Mouse (Mus musculus) G1E (cell line): ENCODE results near the gene Selenbp1. TPM values are rescaled to one million over a fixed set of nuclear protein-coding genes. Genes with fewer than 3 reads are reported as not detected.

Source experiments
- ATAC-seq: 2 replicates; pipeline ENCODE4 v1.8.0; 2016; ENCODE audit warnings: mild to moderate bottlenecking; ENCODE audit not compliant: insufficient number of reproducible peaks, poor library complexity, low FRiP score, severe bottlenecking; ENCODE audit errors: extremely low read depth
- DNase-seq: peaks from one replicate; pipeline ENCODE4 v3.0.0; 2012; ENCODE audit warnings: low spot score
- H3K27me3 ChIP-seq: 2 replicates; pipeline ENCODE4 v1.6.1; 2012; ENCODE audit warnings: mild to moderate bottlenecking, low read length, inconsistent platforms; ENCODE audit not compliant: insufficient read depth
- H3K36me3 ChIP-seq: replicated peaks from 2 replicates; pipeline ENCODE3; 2012; ENCODE audit warnings: mild to moderate bottlenecking, inconsistent platforms
- H3K4me1 ChIP-seq: 2 replicates; pipeline ENCODE4 v1.6.1; 2012; ENCODE audit warnings: low read depth, low read length, inconsistent platforms, mixed read lengths; ENCODE audit not compliant: insufficient read depth
- H3K4me3 ChIP-seq: 2 replicates; pipeline ENCODE4 v1.5.1; 2012; ENCODE audit warnings: low read depth, mild to moderate bottlenecking, inconsistent platforms, low read length, moderate library complexity, mixed read lengths
- H3K9me3 ChIP-seq: replicated peaks from 2 replicates; pipeline ENCODE4 v1.6.1; 2012; ENCODE audit warnings: inconsistent platforms
- CTCF ChIP-seq: IDR thresholded peaks from 2 replicates; pipeline ENCODE4 v1.5.1; 2012; ENCODE audit warnings: low read depth, low read length, inconsistent platforms, mixed read lengths
- GATA1 ChIP-seq: IDR thresholded peaks from 2 replicates; pipeline ENCODE4 v1.6.1; 2012; ENCODE audit warnings: borderline replicate concordance, low read length, inconsistent platforms, mixed read lengths
- GATA2 ChIP-seq: IDR thresholded peaks from 2 replicates; pipeline ENCODE4 v1.6.1; 2012; ENCODE audit warnings: low read depth, low read length, inconsistent platforms, borderline replicate concordance
- POLR2AphosphoS5 ChIP-seq: IDR thresholded peaks from 2 replicates; pipeline ENCODE4 v1.6.1; 2012; ENCODE audit warnings: low read depth, low read length, inconsistent platforms; ENCODE audit not compliant: insufficient replicate concordance
- TAL1 ChIP-seq: conservative IDR thresholded peaks from 2 replicates; pipeline ENCODE4 v1.6.1; 2012; ENCODE audit warnings: low read depth, low read length, inconsistent platforms, mixed read lengths
- polyA plus RNA-seq: library from polyadenylated mRNA; stranded (reverse); fragments of >175 nt; gene quantifications from 2 replicates; pipeline ENCODE4 v1.2.3, GENCODE M21; 2012
- total RNA-seq, 2 experiments: library from RNA; stranded (forward) in 1 of 2; stranded (reverse) in 1 of 2; fragments of 200-1000 nt in 1 of 2; fragments of >200 nt in 1 of 2; fragmentation: Nextera tagmentation in 1 of 2; gene quantifications; 2 replicates each; pipeline ENCODE4 v1.2.3; 2014 to 2017

The Selenbp1 gene
- total and polyA plus RNA-seq, 3 experiments: 119 to 367 (median 133) TPM

DNA sequence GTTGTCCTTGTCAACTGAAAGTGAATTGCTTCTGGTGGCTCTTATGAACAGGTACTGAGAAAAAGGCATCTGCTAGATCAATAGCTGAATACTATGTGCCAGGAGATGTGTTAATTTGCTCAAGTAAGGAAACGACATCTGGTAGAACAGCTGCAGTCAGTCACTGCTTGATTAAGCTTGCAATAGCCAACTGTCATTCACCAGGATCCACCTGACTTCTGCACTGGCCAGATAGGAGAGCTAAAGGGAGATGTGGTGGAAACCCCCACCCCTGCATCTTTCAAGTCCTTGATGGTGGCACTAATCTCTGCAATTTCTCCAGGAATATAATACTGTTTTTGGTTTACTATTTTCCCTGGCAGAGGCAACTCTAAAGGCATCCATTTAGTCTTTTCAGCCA is 26.4 kb upstream of the Selenbp1 start:
- H3K4me1 ChIP-seq: peaks cover 57% of the 10 kb centered on the region
- no peak for DNase-seq
- no peak overlapping the region for H3K4me3 ChIP-seq
- H3K9me3 ChIP-seq: no peaks in the 10 kb centered on the region
- ATAC-seq: peak; percentile 83
- TF ChIP-seq GATA2: no peak
- peak; percentile 88 for TF ChIP-seq TAL1
- TF ChIP-seq POLR2AphosphoS5: no peak
- TF ChIP-seq CTCF: no peak
- H3K27me3 ChIP-seq: no peaks in the 10 kb centered on the region
- H3K36me3 ChIP-seq: no peaks in the 10 kb centered on the region

DNA sequence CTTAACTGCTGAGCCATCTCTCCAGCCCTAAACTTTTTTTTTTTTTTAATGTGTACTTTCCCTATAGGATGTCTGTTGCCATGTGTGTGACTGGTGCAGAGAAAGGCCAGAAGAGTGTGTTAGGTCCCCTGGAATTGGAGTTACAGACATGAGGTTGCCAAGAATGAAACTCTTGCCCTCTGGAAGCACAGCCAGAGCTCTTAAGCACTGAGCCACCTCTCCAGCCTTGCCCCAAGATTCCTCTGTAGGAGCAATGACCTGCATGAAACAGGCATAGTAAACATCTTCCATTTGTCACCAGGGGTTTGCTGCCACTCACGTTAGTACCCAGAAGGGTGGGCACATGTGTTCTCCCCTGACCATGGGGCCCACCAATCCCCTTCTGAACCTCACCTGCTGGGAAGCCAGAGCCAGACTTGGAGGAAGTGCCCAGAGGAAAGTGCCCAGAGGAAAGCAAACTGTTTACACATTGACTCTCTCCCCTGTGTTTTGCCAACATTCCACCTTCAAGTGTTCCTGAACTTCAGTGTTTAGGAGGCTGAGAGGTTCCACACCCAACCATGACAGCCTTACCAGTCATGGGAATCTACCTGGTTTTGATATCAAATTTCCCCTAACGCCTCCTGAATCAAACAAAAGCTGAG is 21.7 kb upstream of the Selenbp1 start:
- H3K36me3 ChIP-seq: no peaks in the 10 kb centered on the region
- ATAC-seq (no peak), DNase-seq (no peak)
- peaks cover 34% of the 10 kb centered on the region for H3K4me1 ChIP-seq
- no peak for TF ChIP-seq POLR2AphosphoS5
- no peak for TF ChIP-seq GATA1
- TF ChIP-seq TAL1: no peak
- no peak for TF ChIP-seq CTCF
- TF ChIP-seq GATA2: no peak
- no peaks in the 10 kb centered on the region for H3K9me3 ChIP-seq
- H3K27me3 ChIP-seq: no peaks in the 10 kb centered on the region
- H3K4me3 ChIP-seq: no peak overlapping the region

- no peak for DNase-seq
- ATAC-seq: no peak
- TF ChIP-seq GATA1 (no peak), POLR2AphosphoS5 (no peak), TAL1 (no peak), CTCF (no peak), GATA2 (no peak)
Measured at GRCm38 (mm10) chr3:94913801-94914200, 19.1 kb upstream of the Selenbp1 start.

GRCm38 (mm10) chr3:94915903-94916741 is 16.7 kb upstream of the Selenbp1 start:
- ATAC-seq (no peak), DNase-seq (no peak)
- Histone ChIP-seq H3K27me3 (no peaks in the 10 kb centered on the region), H3K4me3 (peak overlapping the region; percentile 3; the same call in 1 of the 2 replicates), H3K36me3 (no peaks in the 10 kb centered on the region), H3K4me1 (peaks cover 56% of the 10 kb centered on the region), H3K9me3 (no peaks in the 10 kb centered on the region)
- TF ChIP-seq GATA1 (no peak), CTCF (no peak), TAL1 (peak; percentile 32; the same call in 1 of the 2 replicates), GATA2 (no peak), POLR2AphosphoS5 (no peak)

More at GRCm38 (mm10) chr3:94913801-94914200, 19.1 kb upstream of the Selenbp1 start:
- H3K36me3 ChIP-seq: no peaks in the 10 kb centered on the region
- no peaks in the 10 kb centered on the region for H3K27me3 ChIP-seq
- no peaks in the 10 kb centered on the region for H3K9me3 ChIP-seq
- H3K4me3 ChIP-seq: no peak overlapping the region
- peaks cover 39% of the 10 kb centered on the region for H3K4me1 ChIP-seq

GRCm38 (mm10) chr3:94917816-94918361 is 15.0 kb upstream of the Selenbp1 start:
- Histone ChIP-seq H3K4me1 (peaks cover 63% of the 10 kb centered on the region), H3K9me3 (no peaks in the 10 kb centered on the region), H3K36me3 (no peaks in the 10 kb centered on the region), H3K27me3 (no peaks in the 10 kb centered on the region), H3K4me3 (peak overlapping the region; percentile 57; the same call in 1 of the 2 replicates)
- DNase-seq (peak; percentile 38), ATAC-seq (peak; percentile 73)
- TF ChIP-seq POLR2AphosphoS5 (no peak), GATA1 (no peak), TAL1 (no peak), GATA2 (no peak), CTCF (no peak)

DNA sequence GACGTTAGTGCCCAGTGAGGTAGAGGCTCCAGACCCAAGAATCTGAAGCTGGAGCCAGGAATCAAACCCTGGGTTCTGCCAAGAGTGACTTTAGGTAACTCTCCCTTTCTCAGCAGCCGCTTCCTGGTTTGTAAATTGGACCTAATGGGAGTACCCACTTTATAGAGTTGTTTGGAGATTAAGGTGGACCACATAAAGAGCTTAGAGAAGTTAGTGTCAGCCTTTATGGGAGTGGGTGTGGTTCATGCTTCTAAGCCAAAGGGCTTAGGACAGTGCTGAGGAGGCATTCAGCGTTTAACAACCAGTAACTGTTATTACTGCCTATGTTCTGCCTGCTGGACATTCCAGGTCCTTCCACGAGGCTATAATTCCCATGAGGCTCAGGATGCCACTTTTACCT is 14.0 kb upstream of the Selenbp1 start:
- DNase-seq (no peak), ATAC-seq (no peak)
- Histone ChIP-seq H3K4me1 (peaks cover 72% of the 10 kb centered on the region), H3K27me3 (no peaks in the 10 kb centered on the region), H3K9me3 (no peaks in the 10 kb centered on the region), H3K4me3 (no peak overlapping the region), H3K36me3 (no peaks in the 10 kb centered on the region)
- TF ChIP-seq GATA2: no peak
- TF ChIP-seq GATA1: no peak
- TF ChIP-seq TAL1: no peak
- no peak for TF ChIP-seq CTCF
- TF ChIP-seq POLR2AphosphoS5: no peak
